Mouse (Mus musculus): ENCODE measurements around the gene Icos.

- TF ChIP-seq POLR2A (IDR thresholded peaks at IDR 0.05; ENCODE audit: borderline replicate concordance, low read depth, low read length) (no peak), CTCF (IDR thresholded peaks at IDR 0.05; ENCODE audit: low read depth, low read length) (no peak)
Measured at GRCm38 (mm10) chr1:61006229-61006628, 28.5 kb downstream of the Icos start.
